Comparison of ENCODE assay signal across 8 mouse cellular contexts in the genomic region with DNA sequence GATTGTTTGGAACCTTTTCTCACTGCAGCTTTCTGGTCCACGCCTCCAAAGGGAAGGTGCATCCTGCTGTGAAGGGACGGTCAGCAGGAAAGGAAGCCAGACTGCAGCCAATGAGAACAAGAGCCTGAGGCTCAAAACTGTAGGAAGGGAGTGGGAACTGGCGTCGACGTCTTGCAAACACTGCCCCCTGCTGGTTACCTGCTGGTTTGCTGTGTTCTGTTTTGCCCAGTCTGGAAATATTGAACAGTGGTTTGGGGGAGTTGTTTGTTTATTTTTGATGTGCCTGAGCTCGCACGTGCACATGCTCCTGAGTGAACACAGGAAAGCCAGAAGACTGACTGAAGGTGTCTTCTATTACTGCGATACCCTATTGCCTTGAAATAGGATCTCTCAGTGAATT. TPM values are rescaled to one million over a fixed set of nuclear protein-coding genes. Genes with fewer than 3 reads are reported as not detected.
DNase-seq lines count a peak whose midpoint lies in the region; ATAC-seq lines count a peak whose summit lies in the region.

No protein-coding gene starts in this region.

- no peak overlapping the region for H3K4me3 ChIP-seq in hindbrain, embryonic 10.5 days
- no peak overlapping the region for H3K4me3 ChIP-seq in hindbrain, embryonic 12.5 days
- H3K4me3 ChIP-seq in kidney, embryonic 16.5 days (ENCODE audit: low read length), result no peak overlapping the region
- no peak overlapping the region for H3K4me3 ChIP-seq in liver, embryonic 13.5 days (replicated peaks)
- H3K4me3 ChIP-seq in neural tube, embryonic 12.5 days, result no peak overlapping the region
- no peak overlapping the region for H3K4me3 ChIP-seq in stomach, embryonic 16.5 days (replicated peaks; ENCODE audit: low read length)

- H3K9ac ChIP-seq in hindbrain, embryonic 12.5 days, result no peak overlapping the region
- H3K9ac ChIP-seq in kidney, embryonic 16.5 days (replicated peaks; ENCODE audit: low read length), result no peak overlapping the region
- H3K9ac ChIP-seq in liver, embryonic 13.5 days, result no peak overlapping the region
- H3K9ac ChIP-seq in neural tube, embryonic 12.5 days, result no peak overlapping the region
- H3K9ac ChIP-seq in stomach, embryonic 16.5 days (ENCODE audit: low read length), result no peak overlapping the region

- H3K27me3 ChIP-seq in hindbrain, embryonic 10.5 days (ENCODE audit: insufficient read depth, poor library complexity, severe bottlenecking), result no peaks in the 10 kb centered on the region
- no peaks in the 10 kb centered on the region for H3K27me3 ChIP-seq in hindbrain, embryonic 12.5 days
- H3K27me3 ChIP-seq in kidney, embryonic 16.5 days (ENCODE audit: insufficient read depth, low read length), result no peaks in the 10 kb centered on the region
- no peaks in the 10 kb centered on the region for H3K27me3 ChIP-seq in liver, embryonic 13.5 days
- no peaks in the 10 kb centered on the region for H3K27me3 ChIP-seq in neural tube, embryonic 12.5 days (replicated peaks)
- no peaks in the 10 kb centered on the region for H3K27me3 ChIP-seq in stomach, embryonic 16.5 days (ENCODE audit: control insufficient read depth, insufficient read depth, low read length)

- H3K4me1 ChIP-seq in hindbrain, embryonic 10.5 days (replicated peaks), result no peaks in the 10 kb centered on the region
- H3K4me1 ChIP-seq in hindbrain, embryonic 12.5 days, result 0 out of 2 replicates have a peak, but pooled peaks cover 4% of the 10 kb centered on the region
- H3K4me1 ChIP-seq in kidney, embryonic 16.5 days (ENCODE audit: insufficient read depth, low read length), result no peaks in the 10 kb centered on the region
- H3K4me1 ChIP-seq in liver, embryonic 13.5 days (replicated peaks), result peaks cover 5% of the 10 kb centered on the region; the same call in 1 of the 2 replicates
- no peaks in the 10 kb centered on the region for H3K4me1 ChIP-seq in neural tube, embryonic 12.5 days
- no peaks in the 10 kb centered on the region for H3K4me1 ChIP-seq in stomach, embryonic 16.5 days (ENCODE audit: control insufficient read depth, insufficient read depth, low read length)

- 13% methylated on average over 8 of the region's 8 CpGs for WGBS in hindbrain, embryonic 10.5 days
- WGBS in hindbrain, embryonic 12.5 days, result 11% methylated on average over 8 of the region's 8 CpGs
- WGBS in kidney, embryonic 16.5 days, result 9% methylated on average over 8 of the region's 8 CpGs
- 7% methylated on average over 8 of the region's 8 CpGs for WGBS in liver, embryonic 13.5 days (ENCODE audit: insufficient replicate concordance)
- 12% methylated on average over 8 of the region's 8 CpGs for WGBS in neural tube, embryonic 12.5 days
- 9% methylated on average over 8 of the region's 8 CpGs for WGBS in stomach, embryonic 16.5 days

- H3K36me3 ChIP-seq in hindbrain, embryonic 10.5 days, result no peaks in the 10 kb centered on the region
- no peaks in the 10 kb centered on the region for H3K36me3 ChIP-seq in hindbrain, embryonic 12.5 days
- H3K36me3 ChIP-seq in kidney, embryonic 16.5 days (ENCODE audit: insufficient read depth, low read length), result no peaks in the 10 kb centered on the region
- H3K36me3 ChIP-seq in liver, embryonic 13.5 days, result no peaks in the 10 kb centered on the region
- H3K36me3 ChIP-seq in neural tube, embryonic 12.5 days, result no peaks in the 10 kb centered on the region
- no peaks in the 10 kb centered on the region for H3K36me3 ChIP-seq in stomach, embryonic 16.5 days (ENCODE audit: control insufficient read depth, insufficient read depth, low read length)

- H3K27ac ChIP-seq in hindbrain, embryonic 10.5 days, result no peak overlapping the region
- H3K27ac ChIP-seq in hindbrain, embryonic 12.5 days, result no peak overlapping the region
- H3K27ac ChIP-seq in kidney, embryonic 16.5 days (ENCODE audit: low read length), result no peak overlapping the region
- H3K27ac ChIP-seq in liver, embryonic 13.5 days, result no peak overlapping the region
- H3K27ac ChIP-seq in neural tube, embryonic 12.5 days, result no peak overlapping the region
- no peak overlapping the region for H3K27ac ChIP-seq in stomach, embryonic 16.5 days (ENCODE audit: low read length)

- no peak overlapping the region for H3K4me2 ChIP-seq in hindbrain, embryonic 12.5 days (replicated peaks)
- H3K4me2 ChIP-seq in kidney, embryonic 16.5 days (replicated peaks; ENCODE audit: low read depth, low read length), result no peak overlapping the region
- H3K4me2 ChIP-seq in liver, embryonic 13.5 days, result no peak overlapping the region
- no peak overlapping the region for H3K4me2 ChIP-seq in neural tube, embryonic 12.5 days (replicated peaks)
- H3K4me2 ChIP-seq in stomach, embryonic 16.5 days (ENCODE audit: low read depth, low read length), result no peak overlapping the region

- no peak for ATAC-seq in hindbrain, embryonic 12.5 days (ENCODE audit: low FRiP score)
- peak; percentile 82 for ATAC-seq in granulocyte monocyte progenitor cell, adult 5-6 weeks (replicated peaks; ENCODE audit: poor library complexity, severe bottlenecking)
- peak; percentile 76; the same call in 1 of the 2 replicates for ATAC-seq in kidney, embryonic 16.5 days (ENCODE audit: low FRiP score, low TSS enrichment)
- ATAC-seq in liver, embryonic 13.5 days (ENCODE audit: low read depth), result no peak
- 0 out of 2 replicates have a peak, but pooled peaks have one; percentile 44 for ATAC-seq in neural tube, embryonic 12.5 days (ENCODE audit: low FRiP score, low read depth)
- ATAC-seq in stomach, embryonic 16.5 days (ENCODE audit: insufficient read depth, low FRiP score), result peak; percentile 60; the same call in 1 of the 2 replicates

- peak; percentile 80 for DNase-seq in hindbrain, embryonic 10.5 days (ENCODE audit: low spot score)
- peak; percentile 89 for DNase-seq in embryo, embryonic 10.5 days (ENCODE audit: low spot score)
- DNase-seq in liver, embryonic 13.5 days, result peak; percentile 23

- no peaks in the 10 kb centered on the region for H3K9me3 ChIP-seq in hindbrain, embryonic 10.5 days
- no peaks in the 10 kb centered on the region for H3K9me3 ChIP-seq in hindbrain, embryonic 12.5 days (replicated peaks)
- 0 out of 2 replicates have a peak, but pooled peaks cover 2% of the 10 kb centered on the region for H3K9me3 ChIP-seq in kidney, embryonic 16.5 days (ENCODE audit: low read length)
- H3K9me3 ChIP-seq in liver, embryonic 13.5 days (replicated peaks), result no peaks in the 10 kb centered on the region
- H3K9me3 ChIP-seq in neural tube, embryonic 12.5 days, result no peaks in the 10 kb centered on the region
- H3K9me3 ChIP-seq in stomach, embryonic 16.5 days (replicated peaks; ENCODE audit: control insufficient read depth, low read length), result no peaks in the 10 kb centered on the region

RNA-seq across cellular contexts. Expression of a gene that starts 1.4 kb away (rescaled TPM):
- 0.09 TPM in 1 of 2 replicates, not detected in the other for polyA plus RNA-seq in hindbrain, embryonic 10.5 days (2016; fragmentation: Nextera tagmentation; extraction: Ambion mirVana)
- polyA plus RNA-seq in hindbrain, embryonic 12.5 days (2016; fragmentation: Nextera tagmentation; extraction: Ambion mirVana), result not detected in 2 replicates
- not detected in 2 replicates for total RNA-seq in granulocyte monocyte progenitor cell, adult 5-6 weeks (2014; fragmentation: Nextera tagmentation)
- total RNA-seq in granulocyte monocyte progenitor cell, adult 5-6 weeks (2017), result 0.34 TPM in 1 of 2 replicates, not detected in the other
- polyA plus RNA-seq in kidney, embryonic 16.5 days (2015; fragmentation: Nextera tagmentation; extraction: Ambion mirVana), result 0.19 TPM in 1 of 2 replicates, not detected in the other
- polyA plus RNA-seq in liver, embryonic 13.5 days (2015; fragmentation: Nextera tagmentation; extraction: Ambion mirVana), result 0.05 TPM in 1 of 2 replicates, not detected in the other
- not detected in 2 replicates for polyA plus RNA-seq in neural tube, embryonic 12.5 days (2016; fragmentation: Nextera tagmentation; extraction: Ambion mirVana)
- 0.14 and 0.17 TPM in 2 replicates for polyA plus RNA-seq in stomach, embryonic 16.5 days (2015; fragmentation: Nextera tagmentation; extraction: Ambion mirVana)

RNA-seq across cellular contexts. Expression of a gene that starts 26.0 kb away (rescaled TPM):
- 0.47 and 0.71 TPM in 2 replicates for polyA plus RNA-seq in hindbrain, embryonic 10.5 days (2016; fragmentation: Nextera tagmentation; extraction: Ambion mirVana)
- polyA plus RNA-seq in hindbrain, embryonic 12.5 days (2016; fragmentation: Nextera tagmentation; extraction: Ambion mirVana), result 0.97 and 1.6 TPM in 2 replicates
- 0.75 TPM in 1 of 2 replicates, not detected in the other for total RNA-seq in granulocyte monocyte progenitor cell, adult 5-6 weeks (2014; fragmentation: Nextera tagmentation)
- 0.09 TPM in 1 of 2 replicates, not detected in the other for total RNA-seq in granulocyte monocyte progenitor cell, adult 5-6 weeks (2017)
- polyA plus RNA-seq in kidney, embryonic 16.5 days (2015; fragmentation: Nextera tagmentation; extraction: Ambion mirVana), result 18.0 and 19.9 TPM in 2 replicates
- polyA plus RNA-seq in liver, embryonic 13.5 days (2015; fragmentation: Nextera tagmentation; extraction: Ambion mirVana), result 2.8 and 3.3 TPM in 2 replicates
- 1.4 and 1.8 TPM in 2 replicates for polyA plus RNA-seq in neural tube, embryonic 12.5 days (2016; fragmentation: Nextera tagmentation; extraction: Ambion mirVana)
- polyA plus RNA-seq in stomach, embryonic 16.5 days (2015; fragmentation: Nextera tagmentation; extraction: Ambion mirVana), result 6.9 and 8.1 TPM in 2 replicates

RNA-seq across cellular contexts. Expression of a gene that starts 33.2 kb away (rescaled TPM):
- polyA plus RNA-seq in hindbrain, embryonic 10.5 days (2016; fragmentation: Nextera tagmentation; extraction: Ambion mirVana), result 5.0 and 5.9 TPM in 2 replicates
- polyA plus RNA-seq in hindbrain, embryonic 12.5 days (2016; fragmentation: Nextera tagmentation; extraction: Ambion mirVana), result 5.4 and 6.7 TPM in 2 replicates
- total RNA-seq in granulocyte monocyte progenitor cell, adult 5-6 weeks (2014; fragmentation: Nextera tagmentation), result 0.43 and 3.1 TPM in 2 replicates
- 0.93 and 2.0 TPM in 2 replicates for total RNA-seq in granulocyte monocyte progenitor cell, adult 5-6 weeks (2017)
- polyA plus RNA-seq in kidney, embryonic 16.5 days (2015; fragmentation: Nextera tagmentation; extraction: Ambion mirVana), result 39.5 and 43.2 TPM in 2 replicates
- 6.4 and 6.5 TPM in 2 replicates for polyA plus RNA-seq in liver, embryonic 13.5 days (2015; fragmentation: Nextera tagmentation; extraction: Ambion mirVana)
- polyA plus RNA-seq in neural tube, embryonic 12.5 days (2016; fragmentation: Nextera tagmentation; extraction: Ambion mirVana), result 6.0 and 8.3 TPM in 2 replicates
- polyA plus RNA-seq in stomach, embryonic 16.5 days (2015; fragmentation: Nextera tagmentation; extraction: Ambion mirVana), result 15.7 and 19.7 TPM in 2 replicates

RNA-seq across cellular contexts. Expression of a gene that starts 53.6 kb away (rescaled TPM):
- not detected in 2 replicates for polyA plus RNA-seq in hindbrain, embryonic 10.5 days (2016; fragmentation: Nextera tagmentation; extraction: Ambion mirVana)
- polyA plus RNA-seq in hindbrain, embryonic 12.5 days (2016; fragmentation: Nextera tagmentation; extraction: Ambion mirVana), result not detected in 2 replicates
- not detected in 2 replicates for total RNA-seq in granulocyte monocyte progenitor cell, adult 5-6 weeks (2014; fragmentation: Nextera tagmentation)
- total RNA-seq in granulocyte monocyte progenitor cell, adult 5-6 weeks (2017), result not detected in 2 replicates
- polyA plus RNA-seq in kidney, embryonic 16.5 days (2015; fragmentation: Nextera tagmentation; extraction: Ambion mirVana), result not detected in 2 replicates
- polyA plus RNA-seq in liver, embryonic 13.5 days (2015; fragmentation: Nextera tagmentation; extraction: Ambion mirVana), result 0.10 and 0.14 TPM in 2 replicates
- not detected in 2 replicates for polyA plus RNA-seq in neural tube, embryonic 12.5 days (2016; fragmentation: Nextera tagmentation; extraction: Ambion mirVana)
- polyA plus RNA-seq in stomach, embryonic 16.5 days (2015; fragmentation: Nextera tagmentation; extraction: Ambion mirVana), result 0.14 TPM in 1 of 2 replicates, not detected in the other

RNA-seq across cellular contexts. Expression of a gene that starts 53.6 kb away (rescaled TPM):
- not detected in 2 replicates for polyA plus RNA-seq in hindbrain, embryonic 10.5 days (2016; fragmentation: Nextera tagmentation; extraction: Ambion mirVana)
- polyA plus RNA-seq in hindbrain, embryonic 12.5 days (2016; fragmentation: Nextera tagmentation; extraction: Ambion mirVana), result 1.7 TPM in 1 of 2 replicates, not detected in the other
- 11.1 TPM in 1 of 2 replicates, not detected in the other for total RNA-seq in granulocyte monocyte progenitor cell, adult 5-6 weeks (2014; fragmentation: Nextera tagmentation)
- 3.1 TPM in 1 of 2 replicates, not detected in the other for total RNA-seq in granulocyte monocyte progenitor cell, adult 5-6 weeks (2017)
- 1.4 and 2.4 TPM in 2 replicates for polyA plus RNA-seq in kidney, embryonic 16.5 days (2015; fragmentation: Nextera tagmentation; extraction: Ambion mirVana)
- polyA plus RNA-seq in liver, embryonic 13.5 days (2015; fragmentation: Nextera tagmentation; extraction: Ambion mirVana), result 1.6 TPM in 2 replicates
- polyA plus RNA-seq in neural tube, embryonic 12.5 days (2016; fragmentation: Nextera tagmentation; extraction: Ambion mirVana), result 0.70 TPM in 1 of 2 replicates, not detected in the other
- 2.5 and 3.2 TPM in 2 replicates for polyA plus RNA-seq in stomach, embryonic 16.5 days (2015; fragmentation: Nextera tagmentation; extraction: Ambion mirVana)

Comparison
In these comparisons a context has a peak if more than half of its experiments do, and no peak if none do; other contexts are left out.
1. DNase-seq: peak in every context shown above with its lines; median percentile 89 in embryo, embryonic 10.5 days; 80 in hindbrain, embryonic 10.5 days; 23 in liver, embryonic 13.5 days.
2. ATAC-seq: peak in granulocyte monocyte progenitor cell, adult 5-6 weeks (single experiment), kidney, embryonic 16.5 days (single experiment), neural tube, embryonic 12.5 days (single experiment) and stomach, embryonic 16.5 days (single experiment); none in hindbrain, embryonic 12.5 days (single experiment) and liver, embryonic 13.5 days (single experiment).